Mouse (Mus musculus): ENCODE data around the gene C2cd3. TPM values are rescaled to one million over a fixed set of nuclear protein-coding genes. Genes with fewer than 3 reads are reported as not detected.

The C2cd3 gene
- total and polyA plus RNA-seq, 3 experiments = 6.6 to 8.4 (median 7.0) TPM

DNA sequence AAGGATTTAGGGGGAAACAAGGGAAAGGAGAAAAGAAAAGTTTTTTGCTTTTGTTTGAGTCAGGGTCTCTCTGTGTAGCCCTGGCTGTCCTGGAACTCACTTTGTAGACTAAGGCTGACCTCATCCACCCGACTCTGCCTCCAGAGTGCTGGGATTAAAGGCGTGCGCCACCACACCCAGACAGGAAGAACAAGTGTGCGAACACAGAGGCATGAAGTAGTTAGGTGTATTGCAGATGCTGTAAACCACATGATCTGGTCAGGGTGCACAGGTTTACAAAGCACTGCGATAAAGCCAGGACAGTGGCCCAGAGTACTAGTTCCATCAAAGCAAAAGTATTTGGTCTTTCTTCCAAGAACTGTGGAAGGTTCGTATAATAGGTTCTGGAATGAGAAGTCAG, 61.3 kb downstream of the C2cd3 start:
- peaks cover 8% of the 10 kb centered on the region for H3K36me3 ChIP-seq (ENCODE audit: control insufficient read depth, insufficient read depth, low read length)
- WGBS = 85% methylated on average over 6 of the region's 6 CpGs

DNA sequence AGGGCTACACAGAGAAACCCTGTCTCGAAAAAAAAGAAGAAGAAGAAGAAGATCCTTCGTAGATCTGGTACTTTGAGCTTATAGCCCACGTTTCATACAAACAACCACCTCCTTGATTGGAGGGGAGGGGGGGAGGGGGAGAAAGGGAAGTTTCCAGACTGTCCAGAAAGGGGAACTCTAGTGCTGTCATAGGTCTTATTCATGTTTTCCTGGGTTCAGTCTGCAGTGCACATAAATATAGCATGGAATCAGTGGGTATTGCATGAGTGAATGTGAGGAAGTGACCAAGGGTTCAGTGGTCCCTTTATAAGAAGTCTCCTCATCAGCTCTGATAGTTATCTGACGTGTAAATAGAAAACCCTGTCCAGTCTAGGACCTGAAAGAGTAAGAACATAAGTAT, 71.7 kb downstream of the C2cd3 start:
- Histone ChIP-seq H3K79me2 (replicated peaks; ENCODE audit: control insufficient read depth, insufficient read depth, low read length) (no peaks in the 10 kb centered on the region), H3K27me3 (ENCODE audit: control insufficient read depth, insufficient read depth, low read length) (no peaks in the 10 kb centered on the region), H3K4me1 (ENCODE audit: control insufficient read depth, insufficient read depth, low read length) (no peaks in the 10 kb centered on the region), H3K27ac (no peak overlapping the region), H3K36me3 (ENCODE audit: control insufficient read depth, insufficient read depth, low read length) (no peaks in the 10 kb centered on the region), H3K4me3 (no peak overlapping the region), H3K9ac (ENCODE audit: low read depth, low read length) (no peak overlapping the region)
- TF ChIP-seq POLR2A (IDR thresholded peaks at IDR 0.05; ENCODE audit: insufficient read depth, low read depth, low read length) = no peak
- no peak for TF ChIP-seq CTCF (IDR thresholded peaks at IDR 0.05)
- TF ChIP-seq EP300 (IDR thresholded peaks at IDR 0.05; ENCODE audit: insufficient read depth, low read depth, low read length) = no peak
- intact Hi-C loops (cut with DNase I) = no loop called here
- 87% methylated on average over 4 of the region's 4 CpGs for WGBS
- DNase-seq = no peak

More for the DNA sequence above, 61.3 kb downstream of the C2cd3 start:
- Histone ChIP-seq H3K27ac (no peak overlapping the region), H3K4me1 (ENCODE audit: control insufficient read depth, insufficient read depth, low read length) (peaks cover 11% of the 10 kb centered on the region), H3K4me3 (no peak overlapping the region), H3K27me3 (ENCODE audit: control insufficient read depth, insufficient read depth, low read length) (no peaks in the 10 kb centered on the region), H3K9ac (ENCODE audit: low read depth, low read length) (no peak overlapping the region), H3K79me2 (replicated peaks; ENCODE audit: control insufficient read depth, insufficient read depth, low read length) (no peaks in the 10 kb centered on the region)
- intact Hi-C loops (cut with DNase I) = no loop called here
- TF ChIP-seq EP300 (IDR thresholded peaks at IDR 0.05; ENCODE audit: insufficient read depth, low read depth, low read length) = no peak
- no peak for TF ChIP-seq POLR2A (IDR thresholded peaks at IDR 0.05; ENCODE audit: insufficient read depth, low read depth, low read length)
- TF ChIP-seq CTCF (IDR thresholded peaks at IDR 0.05) = no peak
- no peak for DNase-seq

DNA sequence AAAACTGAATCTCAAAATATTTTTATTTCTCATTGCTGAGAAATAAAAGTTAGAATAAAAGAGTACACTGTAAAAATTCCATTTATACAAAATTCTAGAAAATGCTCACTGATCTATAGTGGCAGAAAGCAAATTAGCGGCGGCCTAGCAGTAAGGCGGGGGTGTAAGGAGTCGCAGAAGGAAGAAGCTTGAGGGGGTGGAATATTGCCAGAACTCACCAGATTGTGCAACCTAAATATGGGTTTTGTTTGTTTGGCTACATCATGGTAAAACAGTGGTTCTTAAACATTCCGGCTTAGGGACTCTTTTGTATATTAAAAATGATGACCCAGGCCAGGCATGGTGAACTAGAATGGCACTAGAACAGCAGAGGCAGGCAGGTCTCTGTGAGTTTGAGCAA, 74.2 kb downstream of the C2cd3 start:
- Histone ChIP-seq H3K9ac (ENCODE audit: low read depth, low read length) (no peak overlapping the region), H3K27ac (no peak overlapping the region), H3K79me2 (replicated peaks; ENCODE audit: control insufficient read depth, insufficient read depth, low read length) (no peaks in the 10 kb centered on the region), H3K4me3 (no peak overlapping the region), H3K4me1 (ENCODE audit: control insufficient read depth, insufficient read depth, low read length) (no peaks in the 10 kb centered on the region), H3K27me3 (ENCODE audit: control insufficient read depth, insufficient read depth, low read length) (no peaks in the 10 kb centered on the region), H3K36me3 (ENCODE audit: control insufficient read depth, insufficient read depth, low read length) (no peaks in the 10 kb centered on the region)
- 94% methylated on average over 5 of the region's 5 CpGs for WGBS
- intact Hi-C loops (cut with DNase I) = no loop called here
- DNase-seq = no peak
- TF ChIP-seq EP300 (IDR thresholded peaks at IDR 0.05; ENCODE audit: insufficient read depth, low read depth, low read length) (no peak), CTCF (IDR thresholded peaks at IDR 0.05) (no peak), POLR2A (IDR thresholded peaks at IDR 0.05; ENCODE audit: insufficient read depth, low read depth, low read length) (no peak)

DNA sequence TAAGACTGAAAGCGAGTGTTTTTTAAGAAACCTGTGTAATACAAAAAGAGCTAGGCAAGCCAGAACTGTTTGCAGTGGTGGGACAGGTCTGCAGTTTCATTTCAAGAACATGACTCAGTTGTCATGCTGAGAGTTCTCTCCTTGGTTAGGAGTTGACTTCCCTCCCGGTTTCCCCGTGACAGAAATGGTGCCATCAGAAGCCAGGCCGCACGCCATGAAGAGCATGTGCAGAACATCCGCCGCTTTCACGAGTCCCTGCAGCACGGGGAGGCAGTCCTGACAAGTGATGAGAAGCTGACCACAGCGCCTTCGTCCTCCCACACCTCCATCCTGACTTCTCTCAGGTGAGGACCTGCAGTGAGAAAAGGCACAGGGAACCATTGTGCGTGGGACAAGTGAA, 76.5 kb downstream of the C2cd3 start:
- Histone ChIP-seq H3K79me2 (replicated peaks; ENCODE audit: control insufficient read depth, insufficient read depth, low read length) (no peaks in the 10 kb centered on the region), H3K9ac (ENCODE audit: low read depth, low read length) (no peak overlapping the region), H3K4me1 (ENCODE audit: control insufficient read depth, insufficient read depth, low read length) (no peaks in the 10 kb centered on the region), H3K36me3 (ENCODE audit: control insufficient read depth, insufficient read depth, low read length) (no peaks in the 10 kb centered on the region), H3K27me3 (ENCODE audit: control insufficient read depth, insufficient read depth, low read length) (no peaks in the 10 kb centered on the region), H3K27ac (no peak overlapping the region), H3K4me3 (no peak overlapping the region)
- TF ChIP-seq POLR2A (IDR thresholded peaks at IDR 0.05; ENCODE audit: insufficient read depth, low read depth, low read length) (no peak), EP300 (IDR thresholded peaks at IDR 0.05; ENCODE audit: insufficient read depth, low read depth, low read length) (no peak), CTCF (IDR thresholded peaks at IDR 0.05) (no peak)
- intact Hi-C loops (cut with DNase I) = no loop called here
- no peak for DNase-seq
- 90% methylated on average over 12 of the region's 12 CpGs for WGBS

DNA sequence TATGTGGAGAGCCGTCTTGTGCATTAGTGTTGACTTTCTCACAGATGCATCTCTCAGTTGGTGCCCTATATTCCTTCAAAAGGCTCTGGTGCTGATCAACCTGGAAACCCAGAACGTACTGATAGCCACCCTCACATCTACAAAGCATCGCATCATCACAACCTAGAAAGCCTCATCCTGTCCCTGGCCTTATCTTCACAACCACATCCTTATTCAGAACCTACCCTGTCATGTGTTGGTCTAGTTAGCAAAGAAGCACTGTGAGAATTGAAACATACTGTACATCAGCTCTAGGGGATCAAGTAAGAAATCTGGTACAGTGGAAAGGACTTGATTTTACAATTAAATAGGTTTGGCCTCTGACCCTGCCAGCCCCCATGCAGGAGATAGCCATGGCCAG, 77.0 kb downstream of the C2cd3 start:
- intact Hi-C loops (cut with DNase I) = no loop called here

DNA sequence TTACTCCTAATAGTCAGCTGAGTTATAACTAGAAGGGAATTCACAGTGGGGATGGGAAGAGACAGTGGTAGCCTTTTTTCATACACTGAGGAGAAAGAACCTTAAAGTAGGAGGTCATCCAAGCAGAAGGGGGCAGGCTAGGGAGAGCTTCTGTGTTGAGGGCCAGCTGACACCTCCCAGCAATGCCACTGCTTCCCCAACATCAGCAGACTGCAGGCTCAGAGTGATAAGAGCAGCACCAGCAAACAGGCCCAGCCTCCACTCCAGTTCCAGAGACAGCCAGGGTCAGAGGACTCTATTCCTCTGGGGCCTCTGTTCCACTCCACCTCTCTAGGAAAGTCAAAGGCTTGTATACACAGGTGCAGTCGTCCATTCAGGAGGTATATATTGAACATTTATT, 86.1 kb downstream of the C2cd3 start:
- Histone ChIP-seq H3K9ac (ENCODE audit: low read depth, low read length) (no peak overlapping the region), H3K4me3 (no peak overlapping the region), H3K27ac (no peak overlapping the region), H3K4me1 (ENCODE audit: control insufficient read depth, insufficient read depth, low read length) (peaks cover 19% of the 10 kb centered on the region), H3K36me3 (ENCODE audit: control insufficient read depth, insufficient read depth, low read length) (peaks cover 6% of the 10 kb centered on the region), H3K27me3 (ENCODE audit: control insufficient read depth, insufficient read depth, low read length) (no peaks in the 10 kb centered on the region), H3K79me2 (replicated peaks; ENCODE audit: control insufficient read depth, insufficient read depth, low read length) (no peaks in the 10 kb centered on the region)
- intact Hi-C loops (cut with DNase I) = no loop called here
- 38% methylated on average over 1 of the region's 1 CpGs for WGBS
- no peak for DNase-seq
- TF ChIP-seq CTCF (IDR thresholded peaks at IDR 0.05) = peak; percentile 18; the same call in 1 of the 2 replicates
- no peak for TF ChIP-seq POLR2A (IDR thresholded peaks at IDR 0.05; ENCODE audit: insufficient read depth, low read depth, low read length)

More for the DNA sequence above, 77.0 kb downstream of the C2cd3 start:
- Histone ChIP-seq H3K36me3 (ENCODE audit: control insufficient read depth, insufficient read depth, low read length) (no peaks in the 10 kb centered on the region), H3K27me3 (ENCODE audit: control insufficient read depth, insufficient read depth, low read length) (no peaks in the 10 kb centered on the region), H3K79me2 (replicated peaks; ENCODE audit: control insufficient read depth, insufficient read depth, low read length) (no peaks in the 10 kb centered on the region), H3K9ac (ENCODE audit: low read depth, low read length) (no peak overlapping the region), H3K4me1 (ENCODE audit: control insufficient read depth, insufficient read depth, low read length) (no peaks in the 10 kb centered on the region), H3K27ac (no peak overlapping the region), H3K4me3 (no peak overlapping the region)
- no peak for TF ChIP-seq CTCF (IDR thresholded peaks at IDR 0.05)
- TF ChIP-seq POLR2A (IDR thresholded peaks at IDR 0.05; ENCODE audit: insufficient read depth, low read depth, low read length) = no peak
- TF ChIP-seq EP300 (IDR thresholded peaks at IDR 0.05; ENCODE audit: insufficient read depth, low read depth, low read length) = no peak
- 82% methylated on average over 3 of the region's 3 CpGs for WGBS
- DNase-seq = no peak
